Mouse (Mus musculus): Measurements from ENCODE around the gene Myo15b. TPM values are rescaled to one million over a fixed set of nuclear protein-coding genes. Genes with fewer than 3 reads are reported as not detected.

The Myo15b gene
- polyA plus RNA-seq, 1 experiment = 0.46 TPM

DNA sequence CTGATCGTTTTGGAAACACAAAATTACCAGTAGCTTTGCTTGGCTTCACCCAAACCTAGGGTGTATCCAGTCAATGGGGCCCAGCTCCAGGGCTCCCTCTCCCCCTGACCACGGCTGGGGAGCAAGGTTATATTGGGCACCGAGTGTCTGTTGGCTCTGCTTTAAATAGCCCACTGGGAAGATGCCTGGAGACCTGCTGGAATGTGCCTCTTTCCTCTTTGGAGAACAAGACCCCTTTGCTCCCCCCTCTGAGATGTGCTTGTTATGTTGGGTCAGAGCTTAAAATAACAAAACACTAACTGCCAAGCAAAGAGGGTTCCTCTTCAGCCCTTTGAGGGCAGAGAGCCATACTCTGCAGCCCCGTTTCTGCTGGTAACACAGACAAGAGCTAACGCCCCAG is 44.0 kb downstream of the Myo15b start:
- TF ChIP-seq GATA1 (IDR thresholded peaks at IDR 0.05; ENCODE audit: low read length) = no peak

DNA sequence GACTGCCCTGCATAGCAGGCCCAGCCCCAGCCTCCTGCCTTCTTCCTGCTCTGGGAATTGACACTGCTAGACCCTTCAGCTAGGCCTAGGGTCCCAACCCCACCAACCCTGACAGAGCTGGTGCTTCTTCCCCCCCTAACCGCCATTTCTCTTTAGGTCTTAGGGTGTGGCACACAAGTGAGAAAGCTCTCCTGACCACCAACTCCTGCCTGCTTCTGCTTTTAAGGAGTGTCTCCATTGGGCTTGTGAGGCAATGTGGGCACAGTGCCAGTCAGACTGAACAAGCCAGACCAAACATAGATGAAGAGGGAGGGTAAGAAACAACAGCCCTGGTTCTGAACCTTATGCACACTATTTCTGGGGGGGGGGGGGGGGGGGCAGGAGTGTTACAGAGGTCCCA is 44.6 kb downstream of the Myo15b start:
- no peak for TF ChIP-seq GATA1 (IDR thresholded peaks at IDR 0.05; ENCODE audit: low read length)

DNA sequence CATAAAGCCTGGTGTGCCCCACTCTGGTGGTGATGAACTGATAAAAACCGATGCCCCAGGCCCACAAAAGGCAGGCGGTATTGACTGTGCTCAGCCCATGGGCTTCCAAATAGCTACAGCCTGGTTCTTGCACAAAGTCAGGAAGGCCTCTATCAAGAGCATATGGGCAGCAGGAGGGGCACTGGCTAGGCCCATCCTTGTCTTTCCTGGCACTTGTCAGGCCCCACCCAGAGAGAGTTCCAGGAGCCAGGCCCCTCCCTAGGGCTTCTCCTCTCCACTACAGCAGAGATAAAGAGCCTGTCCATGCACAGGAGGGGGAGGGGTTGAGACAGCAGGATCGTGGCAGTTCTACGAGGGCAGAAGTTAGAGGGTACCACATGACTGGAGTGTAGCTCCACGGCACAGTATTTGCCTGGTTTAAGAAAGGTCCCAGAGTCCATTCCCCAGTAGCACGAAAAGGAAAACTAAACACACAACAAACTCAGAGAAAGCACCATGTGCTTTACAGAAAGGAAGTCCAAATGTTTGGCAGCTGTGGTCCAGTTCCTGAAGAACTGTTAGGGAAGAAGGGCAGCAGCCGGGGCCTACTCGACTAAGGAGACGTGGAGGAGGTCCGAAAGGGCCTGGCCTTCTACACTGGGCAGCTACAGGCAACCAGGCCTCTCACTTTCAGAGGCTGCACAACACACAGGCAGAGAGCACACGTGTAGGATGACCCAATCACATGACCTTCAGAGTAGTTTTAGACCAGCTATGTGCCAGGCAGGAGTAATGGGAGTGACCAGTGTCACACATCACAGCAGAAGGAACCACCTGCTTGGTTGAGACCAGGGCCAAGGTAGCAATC is 45.4 kb downstream of the Myo15b start:
- no peak for TF ChIP-seq GATA1 (IDR thresholded peaks at IDR 0.05; ENCODE audit: low read length)

DNA sequence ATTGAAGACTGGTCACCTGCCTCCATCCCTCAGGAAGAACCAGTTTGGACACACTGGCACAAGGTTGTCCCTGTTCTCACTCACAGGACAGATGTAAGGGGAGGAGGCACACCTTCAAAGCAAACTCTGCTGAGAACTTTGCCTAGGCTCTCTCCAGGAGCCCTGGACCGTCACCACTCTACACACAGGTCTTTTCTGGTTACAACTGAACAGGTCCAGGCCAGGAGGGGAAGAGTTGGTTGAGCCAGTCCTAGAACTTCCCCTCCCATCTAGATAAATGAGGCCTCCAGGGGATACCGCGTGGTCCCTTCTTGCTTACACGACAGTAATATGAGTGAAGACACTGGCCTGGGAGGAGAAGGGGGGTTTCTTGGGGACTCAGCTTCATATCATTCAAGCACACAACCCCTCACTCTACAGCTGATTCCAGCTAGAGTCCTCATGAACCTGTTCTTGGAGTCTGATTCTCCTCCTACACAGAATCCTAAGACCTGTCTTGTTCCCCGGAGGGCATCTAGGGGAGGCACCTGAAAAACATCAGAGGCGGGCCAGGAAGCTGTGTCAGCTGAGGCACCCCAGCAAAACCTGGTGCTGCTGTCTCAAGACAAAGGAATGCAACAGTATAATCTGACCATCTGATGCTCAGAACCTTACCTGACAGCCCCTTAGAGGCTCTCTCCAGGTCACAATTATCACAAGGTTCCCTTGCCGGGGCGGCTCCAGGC is 46.2 kb downstream of the Myo15b start:
- no peak for TF ChIP-seq GATA1 (IDR thresholded peaks at IDR 0.05; ENCODE audit: low read length)

DNA sequence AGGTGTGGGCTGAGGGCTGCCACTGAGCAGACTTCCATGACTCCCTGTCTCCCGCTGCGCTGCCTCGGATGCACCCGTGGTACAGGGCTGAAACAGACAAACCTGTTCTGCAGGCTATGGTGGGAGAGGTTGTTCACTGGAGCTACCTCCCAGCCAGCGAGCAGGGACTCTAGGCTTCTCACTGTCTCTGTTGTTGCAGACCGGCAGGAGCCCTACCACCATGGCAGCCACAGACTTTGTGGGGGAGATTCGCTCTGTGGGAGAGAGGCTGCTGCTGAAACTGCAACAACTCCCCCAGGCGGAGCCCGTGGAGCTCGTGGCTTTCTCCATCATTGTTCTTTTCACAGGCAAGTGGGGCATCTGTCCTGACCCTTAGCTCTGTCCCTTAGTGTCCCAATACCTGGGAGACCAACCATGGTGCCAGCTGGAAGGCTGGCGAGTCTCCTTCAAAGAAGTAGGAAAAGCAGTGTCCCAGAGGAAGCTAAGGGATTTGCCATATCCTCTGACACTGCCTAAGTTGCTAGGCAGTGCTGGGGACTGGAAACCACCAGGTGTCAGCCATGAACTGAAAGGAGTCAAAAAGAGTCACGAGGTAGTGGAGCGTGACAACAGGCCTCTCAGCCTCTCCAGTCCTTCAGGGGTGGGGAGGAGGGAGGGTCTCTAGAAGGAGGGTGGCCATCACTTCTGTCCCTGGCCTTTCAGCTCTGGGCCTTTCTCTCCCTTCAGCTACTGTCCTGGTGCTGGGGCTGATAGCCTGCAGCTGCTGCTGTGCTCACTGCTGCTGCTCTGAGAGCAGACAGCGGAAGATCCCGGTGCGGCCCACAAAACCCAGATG is 47.0 kb downstream of the Myo15b start:
- no peak for TF ChIP-seq GATA1 (IDR thresholded peaks at IDR 0.05; ENCODE audit: low read length)

DNA sequence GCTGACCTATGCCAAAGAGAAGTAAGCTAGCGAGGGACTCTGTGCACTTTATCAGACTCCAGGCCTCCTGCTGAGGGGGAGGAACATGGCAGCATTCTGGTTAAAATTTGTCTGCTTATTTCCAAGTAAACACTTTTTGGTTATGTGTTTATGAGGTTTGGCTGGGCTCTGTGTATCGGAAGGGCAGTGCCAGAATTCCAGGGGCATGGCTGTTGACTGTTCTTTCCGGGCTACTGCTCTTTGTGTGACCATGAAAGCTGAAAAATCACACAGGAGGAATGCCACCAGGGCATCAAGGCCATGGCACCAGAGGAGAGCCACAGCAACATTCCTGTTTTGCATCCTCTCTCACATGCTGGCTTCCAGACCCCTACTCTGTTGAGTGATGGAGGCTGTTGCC is 47.9 kb downstream of the Myo15b start:
- TF ChIP-seq GATA1 (IDR thresholded peaks at IDR 0.05; ENCODE audit: low read length) = no peak

DNA sequence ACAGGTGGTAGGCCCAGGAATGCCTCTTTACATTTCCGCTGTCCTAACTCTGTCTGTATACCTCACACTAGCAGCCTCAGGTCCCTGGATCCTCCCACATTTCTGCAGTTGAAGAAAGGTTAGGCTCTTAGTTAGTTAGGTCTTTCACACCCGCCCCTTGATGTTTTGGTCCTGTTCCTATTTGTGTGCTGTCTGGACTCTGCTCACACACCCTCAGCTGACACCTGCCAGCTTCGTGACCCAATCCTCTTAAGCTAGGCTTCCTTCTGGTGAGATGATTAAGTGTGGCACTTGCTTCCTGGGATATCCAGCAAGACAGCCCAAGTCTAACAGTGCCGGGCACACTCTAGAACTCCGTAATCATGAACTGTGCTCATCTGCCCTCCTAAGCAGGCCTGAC is 48.3 kb downstream of the Myo15b start:
- no peak for TF ChIP-seq GATA1 (IDR thresholded peaks at IDR 0.05; ENCODE audit: low read length)

DNA sequence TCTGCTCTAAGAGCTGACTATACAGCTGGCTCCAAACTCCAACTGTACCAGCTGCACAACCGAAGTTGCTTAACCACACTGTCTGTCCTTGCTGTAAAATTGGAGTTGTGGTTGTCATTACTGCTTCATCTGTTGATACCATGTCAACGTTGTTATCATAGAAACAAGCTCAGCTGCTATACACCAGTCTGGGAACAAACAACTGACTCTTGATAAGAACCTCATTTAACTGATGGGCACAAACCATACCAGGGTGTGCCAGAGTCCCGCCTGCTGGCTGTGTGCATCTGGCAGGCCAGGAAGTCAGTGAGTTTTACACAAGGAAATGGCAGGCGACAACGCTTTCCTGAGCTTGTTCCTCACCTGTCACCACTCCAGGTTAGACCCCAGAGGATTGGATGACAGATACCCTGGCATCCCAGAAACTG is 52.9 kb downstream of the Myo15b start:
- peak; percentile 98 for TF ChIP-seq GATA1 (IDR thresholded peaks at IDR 0.05; ENCODE audit: low read length)

DNA sequence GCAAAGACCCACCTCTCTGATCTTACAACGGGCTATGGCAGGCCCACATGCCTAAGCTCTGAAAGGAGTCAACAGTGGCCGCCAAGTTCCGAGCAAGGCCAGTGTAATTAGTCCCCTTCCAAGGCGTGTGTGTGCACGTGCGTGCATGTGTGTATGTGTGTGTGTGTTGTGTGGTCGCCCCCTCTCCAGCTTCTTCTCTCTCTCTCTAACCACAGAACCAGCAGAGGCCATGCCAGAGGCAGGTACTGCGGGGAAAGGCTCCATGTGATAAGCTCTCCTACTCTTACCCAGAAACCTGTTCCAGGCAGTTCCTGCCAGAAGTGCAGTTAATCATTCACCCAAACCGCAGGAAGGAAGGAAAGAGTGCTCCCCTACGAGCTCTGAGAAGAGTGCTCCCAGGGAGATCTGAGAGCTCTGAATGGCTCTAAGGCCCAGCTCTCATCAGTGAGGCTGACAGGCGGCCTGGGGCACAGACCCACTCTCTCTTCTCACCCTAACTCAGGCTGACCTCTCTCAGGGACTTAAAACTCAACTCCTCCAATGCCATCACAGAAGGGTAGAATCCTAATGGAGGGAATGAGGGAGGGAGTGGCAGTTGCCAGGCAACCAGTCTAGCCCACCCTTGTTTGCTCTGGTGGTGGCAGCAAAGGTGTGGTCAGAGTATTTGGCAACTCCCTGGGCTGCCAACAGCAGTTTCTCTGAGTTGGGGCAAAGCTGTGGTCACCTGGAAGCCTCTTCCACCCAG is 53.6 kb downstream of the Myo15b start, which contains the start of gene Smim6:
Smim6 (plus strand) TSS at position 386 of the 745 bp plus-strand sequence.
- TF ChIP-seq GATA1 (IDR thresholded peaks at IDR 0.05; ENCODE audit: low read length) = no peak

DNA sequence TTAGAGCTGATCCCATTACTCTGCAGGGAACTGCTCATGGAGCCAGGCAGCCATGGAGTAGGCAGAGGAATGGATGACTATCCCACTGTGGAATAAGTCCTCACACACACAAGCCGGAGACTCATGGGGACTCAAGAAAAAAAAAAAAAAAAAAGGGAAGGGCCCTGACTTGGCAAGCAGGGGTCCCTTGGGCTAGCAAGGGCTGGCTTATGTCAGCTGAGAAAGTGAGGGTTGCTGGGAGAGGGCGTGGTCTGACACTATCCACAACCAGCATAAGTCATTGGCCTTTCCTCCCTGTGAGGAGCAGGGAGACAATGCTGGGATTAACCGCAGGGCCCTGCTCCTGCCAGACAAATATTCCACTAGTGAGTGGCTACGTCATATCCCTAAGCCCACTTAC is 58.4 kb downstream of the Myo15b start:
- no peak for TF ChIP-seq GATA1 (IDR thresholded peaks at IDR 0.05; ENCODE audit: low read length)

DNA sequence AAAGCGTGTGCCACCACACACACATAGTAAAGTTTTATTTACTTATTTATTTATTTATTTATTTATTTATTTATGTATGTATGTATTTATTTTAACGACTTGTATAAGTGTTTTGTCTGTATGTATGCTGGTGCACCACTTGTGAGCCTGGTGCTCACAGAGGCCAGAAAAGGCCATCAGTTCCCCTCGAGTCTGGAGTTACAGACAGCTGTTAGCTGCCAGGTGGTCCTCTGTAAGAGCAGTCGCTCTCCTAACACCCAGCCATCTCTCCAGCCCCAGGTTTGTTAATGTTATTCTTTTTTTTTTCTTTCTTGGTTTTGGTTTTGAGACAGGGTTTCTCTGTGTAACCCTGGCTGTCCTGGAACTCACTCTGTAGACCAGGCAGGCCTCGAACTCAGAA is 60.4 kb downstream of the Myo15b start:
- TF ChIP-seq GATA1 (IDR thresholded peaks at IDR 0.05; ENCODE audit: low read length) = no peak

DNA sequence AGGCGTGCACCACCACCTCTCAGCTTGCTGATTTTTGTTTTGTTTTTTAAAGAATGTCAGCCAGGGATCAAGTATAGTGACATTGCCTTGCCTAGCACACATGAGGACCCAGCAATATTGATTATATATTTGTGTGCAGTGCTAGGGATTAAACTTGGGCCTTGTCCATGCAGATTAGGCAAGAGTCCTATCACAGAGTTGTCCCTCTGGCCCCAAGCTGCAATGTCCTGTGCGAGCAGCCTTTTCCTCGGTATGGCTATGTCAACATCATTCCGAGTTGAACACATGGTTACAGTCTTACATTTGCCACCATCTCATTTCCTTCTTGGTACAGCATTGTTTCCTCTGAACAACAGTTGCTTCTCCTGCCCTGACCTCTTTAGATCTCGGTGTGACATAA is 60.9 kb downstream of the Myo15b start:
- TF ChIP-seq GATA1 (IDR thresholded peaks at IDR 0.05; ENCODE audit: low read length) = no peak

DNA sequence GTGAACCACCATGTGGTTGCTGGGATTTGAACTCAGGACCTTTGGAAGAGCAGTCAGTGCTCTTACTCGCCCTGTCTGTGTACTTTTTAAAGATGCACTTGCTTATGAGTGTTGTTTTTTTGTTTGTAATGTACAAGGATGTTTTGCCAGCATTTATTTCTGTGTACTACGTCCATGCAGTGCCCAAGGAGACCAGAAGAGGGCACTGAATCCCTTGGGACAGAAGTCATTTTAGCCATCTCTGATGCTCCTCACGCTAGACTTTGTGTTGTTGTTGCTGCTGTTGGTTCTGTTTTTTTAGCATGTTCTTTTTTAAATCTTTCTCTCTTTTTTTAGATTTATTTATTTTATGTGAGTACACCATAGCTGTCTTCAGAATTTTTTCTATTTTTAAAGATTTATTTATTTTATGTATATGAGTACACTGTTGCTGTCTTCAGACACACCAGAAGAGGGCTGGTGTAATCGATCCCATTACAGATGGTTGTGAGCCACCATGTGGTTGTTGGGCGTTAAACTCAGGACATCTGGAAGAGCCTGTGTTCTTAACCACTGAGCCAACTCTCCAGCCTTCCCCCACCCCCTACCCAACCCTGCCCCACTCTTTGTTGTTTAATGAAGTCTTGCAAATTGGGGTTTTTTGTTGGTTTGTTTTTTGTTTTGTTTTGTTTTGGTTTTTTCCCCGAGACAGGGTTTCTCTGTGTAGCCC is 62.1 kb downstream of the Myo15b start:
- TF ChIP-seq GATA1 (IDR thresholded peaks at IDR 0.05; ENCODE audit: low read length) = no peak

DNA sequence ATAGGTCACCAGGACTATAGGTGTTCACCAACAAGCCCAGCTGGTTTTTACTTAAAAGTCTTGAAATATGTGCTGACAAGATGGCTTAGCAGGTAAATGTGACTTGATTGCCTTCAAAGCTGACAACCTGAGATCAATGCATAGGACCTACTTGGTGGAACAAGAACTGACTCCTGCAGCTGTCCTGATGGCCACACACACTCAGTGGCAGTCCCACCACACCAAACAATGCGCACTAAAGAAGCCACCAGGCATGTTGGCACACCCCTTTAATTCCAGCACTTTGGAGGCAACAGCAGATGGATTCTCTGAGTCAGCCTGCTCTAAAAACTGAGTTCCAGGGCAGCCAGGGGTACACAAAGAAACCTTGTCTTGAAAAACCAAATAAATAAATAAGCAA is 63.8 kb downstream of the Myo15b start:
- TF ChIP-seq GATA1 (IDR thresholded peaks at IDR 0.05; ENCODE audit: low read length) = no peak

DNA sequence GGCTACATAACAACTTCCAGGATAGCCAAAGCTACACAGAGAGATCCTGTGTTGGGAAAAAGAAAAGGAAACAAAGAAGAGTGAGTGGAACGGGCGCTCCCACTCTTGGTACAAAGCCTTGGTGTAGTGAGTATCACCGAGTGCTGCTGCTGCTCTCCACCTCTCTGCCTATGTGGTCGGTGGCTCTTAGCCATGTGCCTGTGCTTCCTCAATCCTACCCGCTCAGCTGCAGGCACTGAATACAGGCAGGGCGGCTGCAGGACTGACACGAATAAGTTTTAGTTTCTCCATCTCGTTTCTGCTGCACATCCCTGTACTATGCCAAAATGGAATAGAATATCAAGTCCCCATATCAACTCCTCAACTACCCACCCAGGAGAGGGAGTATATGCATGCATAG is 70.8 kb downstream of the Myo15b start:
- no peak for TF ChIP-seq GATA1 (IDR thresholded peaks at IDR 0.05; ENCODE audit: low read length)

Data from G1E-ER4 (cell line).